Comparison of ENCODE assay signal across 8 mouse cellular contexts in the genomic region with DNA sequence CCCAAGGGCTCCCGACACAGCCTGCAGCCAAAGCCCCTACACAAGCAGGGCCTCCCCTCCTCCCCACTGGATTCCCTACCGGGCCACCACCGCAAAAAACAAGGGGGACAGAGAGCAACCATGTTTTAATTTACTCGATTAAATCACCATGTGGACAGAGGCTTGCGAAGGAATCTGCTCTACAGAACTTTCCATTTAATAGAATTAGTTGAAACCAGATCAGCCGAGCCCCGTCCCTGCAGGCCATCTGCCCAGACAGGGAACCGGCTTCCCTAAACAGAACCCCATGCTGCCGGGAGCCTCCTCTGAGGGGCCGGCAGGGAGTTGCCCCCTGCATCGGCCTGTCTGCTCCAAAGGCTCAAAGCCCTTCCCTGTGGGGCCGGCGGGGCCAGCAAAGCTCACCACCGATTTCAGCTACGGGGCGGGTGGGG.
A peak's percentile ranks its signal among the peaks of the same experiment; 100 is the strongest.
DNase-seq lines count a peak whose midpoint lies in the region; ATAC-seq lines count a peak whose summit lies in the region.

No protein-coding gene starts in this region.

- intact Hi-C loops in heart, postnatal 14 days (cut with DNase I): no loop called here
- intact Hi-C loops in left cerebral cortex, postnatal 36 days (cut with DNase I): no loop called here

- 0 out of 2 replicates have a peak overlapping the region, but pooled peaks have one; percentile 54 for H3K27ac ChIP-seq in heart, embryonic 10.5 days
- H3K27ac ChIP-seq in neural tube, embryonic 15.5 days (replicated peaks): no peak overlapping the region
- no peak overlapping the region for H3K27ac ChIP-seq in intestine, embryonic 15.5 days
- no peak overlapping the region for H3K27ac ChIP-seq in stomach, embryonic 16.5 days (ENCODE audit: low read length)

- ATAC-seq in neural tube, embryonic 15.5 days (ENCODE audit: low FRiP score): no peak
- ATAC-seq in intestine, embryonic 15.5 days: no peak
- no peak for ATAC-seq in stomach, embryonic 16.5 days (ENCODE audit: insufficient read depth, low FRiP score)

- DNase-seq in heart, embryonic 10.5 days (ENCODE audit: low spot score): no peak
- DNase-seq in heart, postnatal 14 days: no peak
- DNase-seq in neural tube, embryonic 10.5 days (ENCODE audit: extremely low spot score, low spot score): peak; percentile 50
- no peak for DNase-seq in layer of hippocampus, adult 8-10 months (ENCODE audit: low spot score in 2 of 2)
- DNase-seq in left cerebral cortex, postnatal 36 days (ENCODE audit: low spot score in 2 of 2): no peak

- WGBS in heart, embryonic 10.5 days: 1% methylated on average over 16 of the region's 16 CpGs
- 1% methylated on average over 16 of the region's 16 CpGs for WGBS in neural tube, embryonic 15.5 days
- 2% methylated on average over 16 of the region's 16 CpGs for WGBS in intestine, embryonic 15.5 days
- 2% methylated on average over 16 of the region's 16 CpGs for WGBS in stomach, embryonic 16.5 days

- H3K4me2 ChIP-seq in neural tube, embryonic 15.5 days: no peak overlapping the region; the same call in 1 of the 2 replicates
- H3K4me2 ChIP-seq in intestine, embryonic 15.5 days (replicated peaks): peak overlapping the region; percentile 49
- peak overlapping the region; percentile 41 for H3K4me2 ChIP-seq in stomach, embryonic 16.5 days (ENCODE audit: low read depth, low read length)

- no peaks in the 10 kb centered on the region for H3K9me3 ChIP-seq in heart, embryonic 10.5 days
- H3K9me3 ChIP-seq in neural tube, embryonic 15.5 days (replicated peaks): no peaks in the 10 kb centered on the region
- H3K9me3 ChIP-seq in intestine, embryonic 15.5 days: no peaks in the 10 kb centered on the region
- H3K9me3 ChIP-seq in stomach, embryonic 16.5 days (replicated peaks; ENCODE audit: control insufficient read depth, low read length): no peaks in the 10 kb centered on the region

- H3K4me3 ChIP-seq in heart, embryonic 10.5 days: peak overlapping the region; percentile 49
- H3K4me3 ChIP-seq in neural tube, embryonic 15.5 days (replicated peaks): no peak overlapping the region
- peak overlapping the region; percentile 14; the same call in 1 of the 2 replicates for H3K4me3 ChIP-seq in intestine, embryonic 15.5 days (replicated peaks)
- peak overlapping the region; percentile 17; the same call in 1 of the 2 replicates for H3K4me3 ChIP-seq in stomach, embryonic 16.5 days (replicated peaks; ENCODE audit: low read length)

- no peak overlapping the region for H3K9ac ChIP-seq in neural tube, embryonic 15.5 days (replicated peaks)
- no peak overlapping the region for H3K9ac ChIP-seq in intestine, embryonic 15.5 days
- H3K9ac ChIP-seq in stomach, embryonic 16.5 days (ENCODE audit: low read length): peak overlapping the region; percentile 42; the same call in 1 of the 2 replicates

- H3K36me3 ChIP-seq in heart, embryonic 10.5 days: no peaks in the 10 kb centered on the region
- H3K36me3 ChIP-seq in neural tube, embryonic 15.5 days: no peaks in the 10 kb centered on the region
- no peaks in the 10 kb centered on the region for H3K36me3 ChIP-seq in intestine, embryonic 15.5 days
- H3K36me3 ChIP-seq in stomach, embryonic 16.5 days (ENCODE audit: control insufficient read depth, insufficient read depth, low read length): no peaks in the 10 kb centered on the region

- H3K27me3 ChIP-seq in heart, embryonic 10.5 days (ENCODE audit: insufficient read depth, poor library complexity, severe bottlenecking): peaks cover 95% of the 10 kb centered on the region
- H3K27me3 ChIP-seq in neural tube, embryonic 15.5 days (replicated peaks): peaks cover 64% of the 10 kb centered on the region
- H3K27me3 ChIP-seq in intestine, embryonic 15.5 days (replicated peaks): peaks cover 41% of the 10 kb centered on the region
- H3K27me3 ChIP-seq in stomach, embryonic 16.5 days (ENCODE audit: control insufficient read depth, insufficient read depth, low read length): peaks cover 20% of the 10 kb centered on the region

- H3K4me1 ChIP-seq in heart, embryonic 10.5 days: peaks cover 11% of the 10 kb centered on the region
- H3K4me1 ChIP-seq in neural tube, embryonic 15.5 days: peaks cover 7% of the 10 kb centered on the region
- no peaks in the 10 kb centered on the region; the same call in 1 of the 2 replicates for H3K4me1 ChIP-seq in intestine, embryonic 15.5 days (replicated peaks)
- no peaks in the 10 kb centered on the region for H3K4me1 ChIP-seq in stomach, embryonic 16.5 days (ENCODE audit: control insufficient read depth, insufficient read depth, low read length)
